Mouse (Mus musculus) CH12F3 (cell line): Measurements from ENCODE around the gene Gm49322.

Experiments
- in situ Hi-C: fragments of 300-500 bp; cut with MboI; formaldehyde crosslinking; loops from 2 replicates; pipeline ENCODE4 v1.14.3; 2020; ENCODE audit warnings: low sequenced_read_pairs

Gm49322 gene

GRCm38 (mm10) chr10:80650392-80650791 is 44.6 kb downstream of the Gm49322 start:
- in situ Hi-C loops: no loop called here

GRCm38 (mm10) chr10:80653156-80653720 is 47.4 kb downstream of the Gm49322 start:
- in situ Hi-C loops: no loop called here

GRCm38 (mm10) chr10:80654866-80655265 is 49.0 kb downstream of the Gm49322 start:
- in situ Hi-C loops: no loop called here

- in situ Hi-C loops: no loop called here
Observed at GRCm38 (mm10) chr10:80655406-80656129, 49.7 kb downstream of the Gm49322 start.

GRCm38 (mm10) chr10:80656130-80656862 is 50.5 kb downstream of the Gm49322 start:
- in situ Hi-C loops: no loop called here

GRCm38 (mm10) chr10:80656863-80657623 is 51.2 kb downstream of the Gm49322 start, which contains the start of gene Btbd2:
Btbd2 (minus strand) TSS chr10:80657071.
- in situ Hi-C loops: no loop called here

- in situ Hi-C loops: no loop called here
Observed at GRCm38 (mm10) chr10:80658194-80658840, 52.5 kb downstream of the Gm49322 start.

- in situ Hi-C loops: no loop called here
Observed at GRCm38 (mm10) chr10:80658841-80659202, 53.0 kb downstream of the Gm49322 start.

GRCm38 (mm10) chr10:80659213-80659612 is 53.4 kb downstream of the Gm49322 start:
- in situ Hi-C loops: no loop called here

GRCm38 (mm10) chr10:80661149-80661548 is 55.3 kb downstream of the Gm49322 start:
- in situ Hi-C loops: no loop called here

- in situ Hi-C loops: no loop called here
Observed at GRCm38 (mm10) chr10:80663485-80664196, 57.8 kb downstream of the Gm49322 start.

GRCm38 (mm10) chr10:80664197-80665015 is 58.6 kb downstream of the Gm49322 start:
- in situ Hi-C loops: no loop called here

- in situ Hi-C loops: no loop called here
Observed at GRCm38 (mm10) chr10:80665016-80665380, 59.2 kb downstream of the Gm49322 start.
